Mouse (Mus musculus): ENCODE measurements around the gene Igfbp5. TPM values are rescaled to one million over a fixed set of nuclear protein-coding genes. Genes with fewer than 3 reads are reported as not detected.
A peak's percentile ranks its signal among the peaks of the same experiment; 100 is the strongest.

Igfbp5 gene
- 100 to 1,000 TPM in 1 of 2 experiments, 10 to 100 TPM in 1; 56.7 to 109 TPM for total RNA-seq (2021)
- long read RNA-seq, experiment 1, full-length matches to known transcripts: 2 of 15 reads
- long read RNA-seq, experiment 1, partial matches to known transcripts: 0 of 15 reads
- long read RNA-seq, experiment 1, other reads (novel, unspliced or antisense): 13 of 15 reads
- long read RNA-seq, experiment 2, full-length matches to known transcripts: 2 of 5 reads
- long read RNA-seq, experiment 2, partial matches to known transcripts: 0 of 5 reads
- long read RNA-seq, experiment 2, other reads (novel, unspliced or antisense): 3 of 5 reads

GRCm38 (mm10) chr1:72874287-72875211, at the start of gene Igfbp5:
Igfbp5 (minus strand) TSS chr1:72874884.
- DNase-seq: peak; percentile 80 to 88

- peak in 1 of 2 experiments; percentile 7 for DNase-seq
Measured at GRCm38 (mm10) chr1:72914815-72915214, 40.1 kb upstream of the Igfbp5 start.

- peak; percentile 48 to 70 for DNase-seq
Measured at GRCm38 (mm10) chr1:72913073-72913472, 38.4 kb upstream of the Igfbp5 start.

- DNase-seq: no peak
Measured at GRCm38 (mm10) chr1:72895821-72896220, 21.1 kb upstream of the Igfbp5 start.

- DNase-seq: no peak
Measured at GRCm38 (mm10) chr1:72887910-72888309, 13.2 kb upstream of the Igfbp5 start.

- no peak for DNase-seq
Measured at GRCm38 (mm10) chr1:72885819-72886169, 11.1 kb upstream of the Igfbp5 start.

GRCm38 (mm10) chr1:72885111-72885818, 10.6 kb upstream of the Igfbp5 start:
- DNase-seq: no peak

- no peak for DNase-seq
Measured at GRCm38 (mm10) chr1:72879319-72879634, 4.6 kb upstream of the Igfbp5 start.

GRCm38 (mm10) chr1:72878473-72879318, 4.0 kb upstream of the Igfbp5 start:
- no peak for DNase-seq

- DNase-seq: peak; percentile 27 to 43
Measured at GRCm38 (mm10) chr1:72877892-72878291, 3.2 kb upstream of the Igfbp5 start.

- DNase-seq: no peak
Measured at GRCm38 (mm10) chr1:72876111-72876510, 1.4 kb upstream of the Igfbp5 start.

GRCm38 (mm10) chr1:72875708-72876107, 1.0 kb upstream of the Igfbp5 start:
- no peak for DNase-seq

GRCm38 (mm10) chr1:72873511-72874286, 985 bp downstream of the Igfbp5 start:
- peak; percentile 55 to 64 for DNase-seq

- DNase-seq: no peak
Measured at GRCm38 (mm10) chr1:72873078-72873477, 1.6 kb downstream of the Igfbp5 start.

- DNase-seq: peak; percentile 38 to 78
Measured at GRCm38 (mm10) chr1:72872521-72872920, 2.2 kb downstream of the Igfbp5 start.

- peak; percentile 37 for DNase-seq
Measured at GRCm38 (mm10) chr1:72871697-72872411, 2.8 kb downstream of the Igfbp5 start.

GRCm38 (mm10) chr1:72871337-72871696, 3.4 kb downstream of the Igfbp5 start:
- peak in 1 of 2 experiments; percentile 21 for DNase-seq

GRCm38 (mm10) chr1:72870615-72871336, 3.9 kb downstream of the Igfbp5 start:
- DNase-seq: peak; percentile 87 to 92

Data from adrenal gland, postnatal 36 days (tissue).